25 mouse cellular contexts compared by ENCODE assay signal in genomic region chr14:102866511-102866910, GRCm38 (mm10).
DNase-seq lines count a peak whose midpoint lies in the region; ATAC-seq lines count a peak whose summit lies in the region.
"Had no signal": no experiment of that assay in that cellular context is flagged by ENCODE, and none has a peak within 500 bp of the region (broad histone marks: within the 10 kb centered on the region; RNA-seq: fewer than 3 reads in every experiment).

No protein-coding gene starts in this region.

- no peak overlapping the region for H3K9ac ChIP-seq in midbrain, embryonic 11.5 days (ENCODE audit: low read length)
- H3K9ac ChIP-seq in midbrain, embryonic 13.5 days (replicated peaks): no peak overlapping the region
- no peak overlapping the region for H3K9ac ChIP-seq in hindbrain, embryonic 16.5 days (ENCODE audit: low read depth, low read length)
- H3K9ac ChIP-seq: limb, embryonic 12.5 days; liver, embryonic 12.5 days; lung, embryonic 14.5 days; midbrain, embryonic 15.5 days; stomach, embryonic 15.5 days had no signal

- no peaks in the 10 kb centered on the region for H3K9me3 ChIP-seq in midbrain, embryonic 11.5 days (ENCODE audit: control insufficient read depth, low read length)
- no peaks in the 10 kb centered on the region for H3K9me3 ChIP-seq in midbrain, embryonic 13.5 days
- H3K9me3 ChIP-seq in hindbrain, embryonic 16.5 days (ENCODE audit: control insufficient read depth, low read length): no peaks in the 10 kb centered on the region
- H3K9me3 ChIP-seq: forebrain, embryonic 10.5 days; heart, embryonic 10.5 days; limb, embryonic 12.5 days; liver, embryonic 12.5 days; megakaryocyte, embryonic 14.5 days; midbrain, embryonic 15.5 days; stomach, embryonic 15.5 days had no signal

- H3K4me2 ChIP-seq in midbrain, embryonic 11.5 days: no peak overlapping the region
- no peak overlapping the region for H3K4me2 ChIP-seq in midbrain, embryonic 13.5 days (replicated peaks)
- H3K4me2 ChIP-seq in hindbrain, embryonic 16.5 days (ENCODE audit: low read length): no peak overlapping the region
- H3K4me2 ChIP-seq: limb, embryonic 12.5 days; liver, embryonic 12.5 days; lung, embryonic 14.5 days; midbrain, embryonic 15.5 days; stomach, embryonic 15.5 days had no signal

- no peaks in the 10 kb centered on the region for H3K36me3 ChIP-seq in midbrain, embryonic 11.5 days (ENCODE audit: control insufficient read depth, insufficient read depth, low read length)
- H3K36me3 ChIP-seq in midbrain, embryonic 13.5 days: no peaks in the 10 kb centered on the region
- no peaks in the 10 kb centered on the region for H3K36me3 ChIP-seq in hindbrain, embryonic 16.5 days (ENCODE audit: control insufficient read depth, insufficient read depth, low read length)
- H3K36me3 ChIP-seq: forebrain, embryonic 10.5 days; heart, embryonic 10.5 days; limb, embryonic 12.5 days; liver, embryonic 12.5 days; midbrain, embryonic 15.5 days; stomach, embryonic 15.5 days had no signal

- no peak for ATAC-seq in midbrain, embryonic 11.5 days (ENCODE audit: low FRiP score)
- ATAC-seq in midbrain, embryonic 13.5 days: no peak
- ATAC-seq in hindbrain, embryonic 16.5 days: no peak
- ATAC-seq: forebrain, embryonic 16.5 days; intestine, postnatal 0 days; liver, embryonic 12.5 days; midbrain, embryonic 15.5 days had no signal

- H3K27ac ChIP-seq in midbrain, embryonic 11.5 days (ENCODE audit: low read depth, low read length): no peak overlapping the region
- H3K27ac ChIP-seq in midbrain, embryonic 13.5 days: no peak overlapping the region
- H3K27ac ChIP-seq in hindbrain, embryonic 16.5 days (ENCODE audit: low read depth, low read length): no peak overlapping the region
- H3K27ac ChIP-seq: forebrain, embryonic 10.5 days; heart, embryonic 10.5 days; layer of hippocampus, adult 2 months; limb, embryonic 12.5 days; liver, embryonic 12.5 days; midbrain, embryonic 15.5 days; stomach, embryonic 15.5 days had no signal

- no peak overlapping the region for H3K4me3 ChIP-seq in midbrain, embryonic 11.5 days (ENCODE audit: low read depth, low read length)
- H3K4me3 ChIP-seq in midbrain, embryonic 13.5 days (replicated peaks): no peak overlapping the region
- no peak overlapping the region for H3K4me3 ChIP-seq in hindbrain, embryonic 16.5 days (ENCODE audit: low read length)
- H3K4me3 ChIP-seq: forebrain, embryonic 10.5 days; heart, embryonic 10.5 days; layer of hippocampus, adult 2 months; limb, embryonic 12.5 days; liver, embryonic 12.5 days; megakaryocyte, embryonic 14.5 days; midbrain, embryonic 15.5 days; myocyte; stomach, embryonic 15.5 days had no signal

- 81% methylated on average over 1 of the region's 1 CpGs for WGBS in midbrain, embryonic 11.5 days
- 81% methylated on average over 1 of the region's 1 CpGs for WGBS in midbrain, embryonic 13.5 days
- WGBS in hindbrain, embryonic 16.5 days: 85% methylated on average over 1 of the region's 1 CpGs

- no peaks in the 10 kb centered on the region for H3K27me3 ChIP-seq in midbrain, embryonic 11.5 days (ENCODE audit: control insufficient read depth, insufficient read depth, low read length)
- no peaks in the 10 kb centered on the region for H3K27me3 ChIP-seq in midbrain, embryonic 13.5 days
- H3K27me3 ChIP-seq in hindbrain, embryonic 16.5 days (replicated peaks; ENCODE audit: control insufficient read depth, insufficient read depth, low read length): no peaks in the 10 kb centered on the region
- H3K27me3 ChIP-seq: limb, embryonic 12.5 days; liver, embryonic 12.5 days; megakaryocyte, embryonic 14.5 days; midbrain, embryonic 15.5 days; stomach, embryonic 15.5 days had no signal

- DNase-seq in adrenal gland, adult 8-10 months: peak; percentile 11
- DNase-seq in adrenal gland, postnatal 4 days (ENCODE audit: low spot score in 2 of 2): no peak
- peak; percentile 91 for DNase-seq in heart, adult 11 months
- no peak for DNase-seq in heart, postnatal 4 days
- DNase-seq in midbrain, embryonic 11.5 days (ENCODE audit: low spot score, missing footprints): peak; percentile 67
- DNase-seq in frontal cortex, postnatal 10 days (ENCODE audit: low spot score in 2 of 2): no peak
- DNase-seq: adrenal gland, postnatal 25 days; kidney, postnatal 25 days; lung, embryonic 14.5 days; right cerebral cortex, adult 18-20 months; right cerebral cortex, postnatal 4 days; thymus, postnatal 36 days had no signal

- no peaks in the 10 kb centered on the region for H3K4me1 ChIP-seq in midbrain, embryonic 11.5 days (ENCODE audit: control insufficient read depth, insufficient read depth, low read length)
- no peaks in the 10 kb centered on the region for H3K4me1 ChIP-seq in midbrain, embryonic 13.5 days (replicated peaks)
- H3K4me1 ChIP-seq in hindbrain, embryonic 16.5 days (ENCODE audit: control insufficient read depth, insufficient read depth, low read depth, low read length): no peaks in the 10 kb centered on the region
- H3K4me1 ChIP-seq: forebrain, embryonic 10.5 days; heart, embryonic 10.5 days; limb, embryonic 12.5 days; liver, embryonic 12.5 days; megakaryocyte, embryonic 14.5 days; midbrain, embryonic 15.5 days; stomach, embryonic 15.5 days had no signal

Comparison
In these comparisons a context has a peak if more than half of its experiments do, and no peak if none do; other contexts are left out.
1. DNase-seq: peak in adrenal gland, adult 8-10 months (single experiment), heart, adult 11 months (single experiment) and midbrain, embryonic 11.5 days (single experiment); none in adrenal gland, postnatal 4 days (0 of 2), heart, postnatal 4 days (single experiment) and frontal cortex, postnatal 10 days (0 of 2).